Mouse (Mus musculus): Measurements from ENCODE around the gene Prelid3b.

Gene Prelid3b

DNA sequence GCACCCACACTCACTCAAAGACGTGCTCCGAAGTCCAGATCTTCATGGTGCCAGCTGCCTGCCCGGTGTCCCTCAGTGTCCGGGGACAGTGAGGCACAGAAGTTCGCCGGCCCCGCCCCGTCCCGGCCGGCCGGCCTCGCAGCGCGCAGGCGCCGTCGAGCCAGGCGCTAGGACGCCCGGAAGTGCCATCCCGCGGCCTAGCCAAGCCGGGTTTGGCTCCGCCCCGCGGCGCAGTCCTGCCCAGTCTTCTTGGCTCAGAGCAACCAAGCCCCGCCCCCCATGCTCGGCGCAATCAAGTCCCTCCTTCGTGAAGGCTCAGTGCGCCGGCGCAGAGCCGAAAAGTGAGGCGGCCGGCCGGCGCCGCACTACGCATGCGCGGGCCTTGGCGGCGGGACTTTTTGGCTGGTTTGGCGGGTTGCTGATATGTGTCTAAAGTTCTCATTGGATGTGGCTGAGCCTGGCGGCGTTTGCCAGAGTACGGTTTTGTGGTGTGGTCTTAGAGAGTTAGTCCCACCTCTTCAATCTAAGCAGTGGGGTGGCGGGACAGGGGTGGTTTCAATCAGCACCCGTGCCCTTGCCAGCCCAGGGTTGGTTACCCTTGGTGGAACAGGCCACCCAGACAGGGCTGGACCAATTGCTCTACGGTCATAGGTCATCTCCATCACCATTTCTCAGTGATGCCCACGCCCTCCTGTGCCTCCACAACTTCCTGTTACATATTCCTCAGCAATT lies at the start of gene Prelid3b:
TSS of gene Prelid3b (minus strand) at position 264 of the 732 bp plus-strand sequence.
- peak; percentile 100 for DNase-seq (ENCODE audit: low read depth, low spot score)

DNA sequence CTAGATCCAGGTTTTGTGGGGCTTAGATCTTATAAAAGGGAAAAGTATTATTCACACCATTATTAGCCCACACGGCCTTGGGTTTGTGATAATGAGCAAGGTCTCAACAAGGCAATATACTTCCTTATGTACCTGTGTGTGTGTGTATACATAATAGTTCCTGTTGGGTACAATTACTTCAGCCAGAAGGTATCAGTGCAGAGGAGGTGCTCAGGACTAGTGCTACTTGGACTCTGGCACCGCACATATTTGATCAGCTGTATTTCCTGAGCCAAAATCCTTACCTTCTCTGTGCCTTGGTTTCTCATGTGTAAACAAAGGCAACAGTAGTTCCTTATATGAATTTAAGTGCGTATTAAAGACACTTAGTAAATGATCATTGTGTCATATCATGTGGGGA lies 49.3 kb upstream of the Prelid3b start:
- no peak for DNase-seq (ENCODE audit: low read depth, low spot score)

- DNase-seq (ENCODE audit: low read depth, low spot score), result no peak
Measured at GRCm38 (mm10) chr2:174517141-174518079, 44.5 kb upstream of the Prelid3b start.

DNA sequence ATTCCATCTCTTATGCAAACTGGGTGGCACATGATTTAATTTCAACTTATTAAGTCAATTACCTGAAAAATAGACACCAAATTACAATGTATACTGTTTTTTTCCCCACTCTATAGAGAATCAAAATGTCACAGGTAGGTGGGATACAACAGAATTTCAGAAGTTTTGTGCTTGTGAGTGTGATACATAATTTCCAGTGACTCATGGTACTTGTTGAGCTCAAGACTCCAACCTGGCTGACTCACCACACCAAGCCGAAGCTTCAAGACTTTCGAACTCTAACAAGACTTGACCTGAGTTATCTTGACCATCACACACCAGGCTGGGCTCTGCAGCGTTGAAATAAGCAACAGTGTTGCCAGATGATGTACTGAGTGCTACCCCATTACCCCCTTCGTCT lies 42.0 kb upstream of the Prelid3b start:
- DNase-seq (ENCODE audit: low read depth, low spot score), result no peak

GRCm38 (mm10) chr2:174513827-174514226 lies 40.9 kb upstream of the Prelid3b start:
- DNase-seq (ENCODE audit: low read depth, low spot score), result no peak

DNA sequence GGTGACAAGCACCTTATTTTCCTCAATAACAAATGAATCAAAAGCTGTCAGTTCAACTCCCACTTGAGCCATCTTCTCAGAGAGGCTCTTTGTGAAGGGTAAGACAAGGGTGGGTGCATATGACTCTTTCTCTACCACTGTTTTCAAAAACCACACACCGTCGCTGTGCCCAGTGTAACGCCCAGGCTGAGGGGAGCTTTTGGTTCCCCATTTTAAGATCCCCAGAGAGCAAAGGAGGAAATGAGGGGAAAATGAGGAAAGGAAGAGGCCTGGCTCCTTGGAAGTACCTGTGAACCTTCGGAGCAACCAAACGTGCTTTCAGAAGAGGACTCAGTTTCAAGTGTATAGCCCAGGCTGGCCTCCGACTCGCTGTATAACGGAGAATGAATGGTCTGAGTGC lies 36.9 kb upstream of the Prelid3b start:
- DNase-seq (ENCODE audit: low read depth, low spot score), result no peak

DNA sequence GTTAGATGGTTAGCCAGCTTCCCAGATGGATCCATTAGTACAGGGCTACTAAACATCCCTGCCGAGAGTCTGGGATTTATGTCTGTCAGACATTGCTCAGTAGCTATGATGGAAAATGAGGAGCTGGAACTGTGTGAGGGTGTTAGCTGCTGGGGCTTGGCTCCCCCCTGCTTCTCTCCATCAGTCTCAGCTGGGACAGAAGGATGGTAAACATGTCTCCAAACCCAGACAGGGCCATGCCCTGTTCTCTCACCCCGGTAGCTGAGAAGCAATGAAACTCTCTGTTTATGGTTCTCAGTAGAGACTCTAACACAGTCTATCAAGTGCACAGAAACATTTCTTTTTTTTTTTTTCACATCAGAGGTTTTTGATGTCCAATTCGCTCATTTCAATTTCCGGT lies 35.1 kb upstream of the Prelid3b start:
- DNase-seq (ENCODE audit: low read depth, low spot score), result no peak

- DNase-seq (ENCODE audit: low read depth, low spot score), result no peak
Measured at GRCm38 (mm10) chr2:174502831-174503460, 30.1 kb upstream of the Prelid3b start.

DNA sequence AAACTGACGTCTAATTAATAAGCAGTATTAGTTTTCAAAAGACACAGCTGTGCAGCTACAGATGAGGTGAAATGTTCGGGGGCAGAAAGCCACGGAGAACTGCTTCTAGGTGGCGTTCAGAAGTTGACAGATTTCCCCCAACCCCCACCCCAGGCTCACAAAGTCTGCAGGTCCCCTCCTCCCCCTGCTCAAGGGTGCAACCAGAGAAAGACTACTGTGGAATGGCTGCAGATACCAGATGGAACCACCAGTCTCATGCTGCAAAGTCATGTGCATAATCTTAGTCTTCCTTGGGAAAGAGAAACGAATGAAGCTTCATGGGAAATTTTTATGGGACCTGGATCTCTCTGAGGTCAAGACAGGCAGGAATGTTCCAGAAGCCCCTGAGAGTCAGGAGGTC lies 29.4 kb upstream of the Prelid3b start:
- DNase-seq (ENCODE audit: low read depth, low spot score), result no peak

DNA sequence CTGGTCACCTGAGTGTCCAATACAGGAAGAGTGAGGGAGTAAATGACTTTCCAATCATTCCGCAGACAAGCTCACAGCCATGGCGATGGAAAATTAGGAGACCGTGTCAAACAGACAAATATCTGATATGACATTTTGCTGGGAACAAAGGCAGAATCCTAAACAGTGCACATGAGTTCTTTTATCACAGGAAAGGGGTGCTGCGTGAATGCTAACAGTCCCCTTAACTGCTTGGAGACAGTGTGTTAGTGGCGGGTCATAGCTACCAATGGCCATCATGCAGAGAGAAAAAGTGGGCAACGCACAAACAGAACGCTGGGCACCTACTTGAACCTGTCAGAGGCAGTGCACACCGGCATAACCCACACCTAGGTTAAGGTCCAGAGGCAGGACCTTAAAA lies 28.6 kb upstream of the Prelid3b start:
- no peak for DNase-seq (ENCODE audit: low read depth, low spot score)

DNA sequence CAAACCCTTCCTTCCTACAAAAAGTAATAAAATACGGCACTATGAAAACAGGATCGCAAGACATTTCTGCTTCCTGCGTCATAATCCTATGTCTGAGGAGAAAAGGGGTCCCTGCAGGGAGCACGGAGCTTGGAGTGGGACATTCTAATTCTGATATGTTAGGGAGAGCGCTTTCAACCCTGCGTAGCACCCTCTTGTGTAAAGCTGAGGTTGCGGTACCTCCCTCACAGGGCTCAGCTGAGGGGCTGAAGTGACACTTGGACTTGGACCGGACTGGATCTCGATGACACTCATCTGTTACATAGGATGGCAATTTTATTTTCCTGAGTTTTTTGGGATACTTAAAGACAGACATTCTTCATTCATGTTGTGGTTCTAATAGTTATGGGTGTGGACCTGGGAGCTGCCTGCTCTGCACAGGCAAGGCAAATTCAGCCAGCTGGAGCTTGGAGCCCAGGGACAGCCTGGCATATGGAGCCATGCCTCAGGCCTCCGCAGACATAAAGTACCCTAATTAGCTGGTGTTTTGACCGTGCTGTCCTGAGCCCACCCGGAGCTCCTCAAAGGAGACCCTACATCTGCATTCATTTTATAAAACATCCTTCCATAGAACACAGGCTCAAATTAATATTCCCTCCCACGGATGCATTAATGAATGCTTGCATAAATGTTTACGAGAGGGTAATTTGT lies 28.1 kb upstream of the Prelid3b start:
- DNase-seq (ENCODE audit: low read depth, low spot score), result no peak

DNA sequence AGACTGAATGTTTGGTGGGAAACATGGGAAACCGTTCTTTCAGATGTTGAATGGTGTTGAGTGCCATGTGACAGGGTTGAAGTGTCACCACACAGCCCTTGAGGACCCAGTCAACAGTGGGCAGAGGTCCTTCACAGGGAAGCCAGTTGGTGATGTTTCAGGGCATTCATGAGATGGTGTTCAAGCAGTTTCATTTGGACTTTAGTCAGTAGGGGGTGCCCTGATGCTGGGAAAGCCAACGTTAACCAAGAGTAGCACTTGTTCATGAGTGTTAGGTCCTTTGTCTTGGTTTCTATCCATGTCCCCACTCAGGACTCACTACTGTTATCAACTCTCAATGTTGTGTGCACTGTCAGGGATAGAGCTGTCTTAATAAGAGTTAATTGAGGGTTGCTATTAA lies 20.0 kb upstream of the Prelid3b start:
- no peak for DNase-seq (ENCODE audit: low read depth, low spot score)

DNA sequence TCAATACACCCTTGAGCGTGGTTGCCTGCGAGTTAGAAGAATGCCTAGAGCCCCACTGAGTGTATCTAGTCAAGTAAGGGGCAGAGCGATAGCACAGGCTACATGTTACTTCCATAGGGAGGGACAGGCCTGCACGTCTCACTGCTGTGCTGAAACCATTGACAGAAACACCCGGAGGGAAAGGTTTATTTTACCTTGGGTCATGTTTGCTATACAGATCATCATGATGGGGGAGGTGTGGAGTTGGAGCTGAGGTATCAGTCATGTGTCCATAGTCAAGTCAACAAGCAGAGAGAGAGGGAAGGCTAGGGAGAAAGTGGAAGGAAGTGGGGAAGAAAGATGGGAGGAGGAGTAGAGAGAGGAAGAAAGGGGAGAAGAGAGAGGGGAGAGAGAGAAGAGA lies 14.1 kb upstream of the Prelid3b start:
- DNase-seq (ENCODE audit: low read depth, low spot score), result no peak

DNA sequence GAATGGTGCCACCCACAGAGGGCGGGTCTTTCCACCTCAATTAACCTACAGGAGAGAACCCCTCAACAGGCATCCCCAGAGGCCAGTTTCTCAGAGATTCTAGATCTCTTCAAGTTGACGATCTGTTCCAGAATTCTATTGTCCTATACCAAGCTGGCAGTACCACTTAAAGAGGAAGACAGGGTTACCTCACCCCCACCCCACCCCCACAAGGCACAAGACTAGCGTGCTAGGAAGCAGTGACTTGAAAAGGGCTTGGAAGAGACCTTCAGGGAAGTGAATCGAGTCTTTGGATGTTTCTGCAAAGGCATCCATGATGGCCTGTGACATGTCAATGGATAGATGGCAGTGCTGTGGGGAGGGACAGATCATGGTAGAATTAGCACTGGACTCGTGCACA lies 5.9 kb upstream of the Prelid3b start:
- no peak for DNase-seq (ENCODE audit: low read depth, low spot score)

GRCm38 (mm10) chr2:174477543-174478319 lies 4.8 kb upstream of the Prelid3b start:
- DNase-seq (ENCODE audit: low read depth, low spot score), result no peak

DNA sequence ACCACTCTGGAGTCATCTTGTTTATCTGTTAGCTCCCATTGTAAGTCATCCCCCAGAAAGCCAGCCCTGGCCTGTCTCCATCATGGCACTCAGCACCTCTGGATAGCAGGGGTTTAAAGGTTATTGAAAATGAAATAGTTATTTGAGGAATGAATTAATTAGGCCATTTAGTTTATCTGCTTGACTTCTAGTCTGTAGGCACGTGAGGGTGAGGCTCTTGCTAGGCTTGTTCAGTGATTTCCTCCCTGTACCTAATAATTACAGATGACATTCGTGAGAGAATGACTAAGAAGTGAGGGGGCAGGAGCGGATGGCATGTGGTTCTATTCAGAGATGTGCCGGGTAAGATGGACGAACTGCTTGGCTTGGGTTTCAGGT lies 658 bp upstream of the Prelid3b start:
- no peak for DNase-seq (ENCODE audit: low read depth, low spot score)

DNA sequence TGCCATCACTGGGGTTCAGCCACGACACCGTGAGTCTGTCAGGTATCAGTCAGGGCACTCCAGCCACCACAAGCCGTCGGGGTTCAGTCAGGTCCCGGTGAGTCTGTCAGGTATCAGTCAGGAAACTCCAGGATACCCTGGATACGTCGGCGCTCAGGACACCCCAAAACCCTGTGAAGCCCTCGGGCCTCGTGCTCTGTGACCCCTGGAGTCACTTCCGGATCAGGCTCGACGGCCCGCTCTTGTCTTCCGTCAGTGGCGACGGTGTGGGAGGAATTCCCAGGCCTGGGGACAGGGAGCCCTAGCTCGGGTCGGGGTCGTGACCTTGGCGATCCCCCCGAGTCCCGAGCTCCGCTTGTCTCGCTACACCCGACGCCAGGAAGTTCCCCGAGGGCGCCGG lies 474 bp downstream of the Prelid3b start:
- DNase-seq (ENCODE audit: low read depth, low spot score), result no peak

DNA sequence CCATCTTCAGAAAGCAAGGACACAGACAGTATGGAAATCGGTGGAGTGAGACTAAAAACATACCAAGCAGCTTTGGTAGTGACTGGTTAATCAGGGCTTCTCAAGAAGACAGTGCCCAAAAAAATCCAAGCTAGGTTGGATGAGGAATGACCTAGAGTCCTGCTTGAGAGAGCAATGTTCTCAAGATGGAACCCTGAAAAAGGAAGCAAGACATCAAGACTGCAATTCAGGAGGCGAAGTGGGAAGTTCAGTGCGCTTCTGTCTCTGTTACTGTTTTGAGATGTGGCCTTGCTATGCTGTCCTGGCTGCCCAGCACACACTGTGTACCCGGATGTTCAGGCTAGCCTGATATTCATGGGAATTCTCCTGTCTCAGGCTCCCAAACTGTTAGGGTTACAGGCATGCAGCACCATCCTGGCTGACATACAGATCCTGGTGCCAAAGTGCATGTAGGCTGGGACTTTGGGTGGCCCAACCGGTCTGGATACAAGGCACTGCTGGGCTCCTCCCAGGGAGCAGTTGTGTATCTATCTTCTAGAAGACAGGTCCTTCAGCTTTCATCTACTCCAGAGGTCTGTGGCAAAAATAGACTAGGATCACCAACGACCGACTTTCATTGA lies 2.0 kb downstream of the Prelid3b start:
- no peak for DNase-seq (ENCODE audit: low read depth, low spot score)

- DNase-seq (ENCODE audit: low read depth, low spot score), result no peak
Measured at GRCm38 (mm10) chr2:174470333-174470732, 2.5 kb downstream of the Prelid3b start.

DNA sequence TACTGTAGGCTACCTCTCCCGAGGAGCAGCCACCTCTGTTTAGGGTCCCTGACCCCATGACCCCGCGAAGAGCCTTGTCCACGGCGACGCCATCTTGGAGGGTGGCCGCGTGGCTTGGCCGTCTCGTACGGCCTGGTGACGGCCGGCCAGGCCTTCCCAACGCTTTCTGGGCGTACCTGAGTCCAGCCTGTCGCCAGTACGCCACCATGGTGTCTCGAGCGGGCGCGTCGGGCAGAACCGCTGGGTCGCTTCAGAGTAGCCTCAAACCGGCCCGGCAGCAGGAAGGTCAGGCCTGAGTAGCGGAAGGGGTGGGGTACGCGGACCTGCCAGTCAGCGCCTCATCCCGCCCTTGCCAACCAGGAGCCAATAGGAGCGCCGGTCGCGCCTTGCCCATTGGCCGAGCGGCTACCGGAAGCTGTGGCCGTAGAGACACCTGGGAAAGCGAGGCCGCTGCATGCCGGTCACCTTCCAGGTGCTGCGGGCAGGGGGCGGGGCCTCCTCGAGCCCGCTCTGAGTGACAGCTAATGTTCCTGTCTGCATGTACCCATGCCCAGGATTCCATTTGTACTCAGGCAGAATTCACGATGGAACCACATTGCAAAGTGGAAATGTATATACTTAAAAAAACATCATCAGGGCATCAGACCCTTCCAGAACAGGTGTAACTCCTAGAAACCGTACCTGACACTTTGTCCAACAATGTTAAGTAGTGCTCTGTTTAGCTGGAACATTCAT lies 8.9 kb downstream of the Prelid3b start, which contains the start of gene Atp5e:
TSS of gene Atp5e (minus strand) at position 317 of the 735 bp plus-strand sequence.
- DNase-seq (ENCODE audit: low read depth, low spot score), result peak; percentile 94
